Comparison of ENCODE assay signal across 8 mouse cellular contexts in genomic region chr11:83270842-83271150, GRCm38 (mm10). TPM values are rescaled to one million over a fixed set of nuclear protein-coding genes. Genes with fewer than 3 reads are reported as not detected.
DNase-seq lines count a peak whose midpoint lies in the region; ATAC-seq and TF ChIP-seq lines count a peak whose summit lies in the region.

No protein-coding gene starts in this region.

- 0% methylated on average over 6 of the region's 6 CpGs for WGBS in kidney, embryonic 14.5 days
- WGBS in embryonic facial prominence, embryonic 11.5 days, result 0% methylated on average over 6 of the region's 6 CpGs
- 1% methylated on average over 6 of the region's 6 CpGs for WGBS in intestine, embryonic 16.5 days

- no peaks in the 10 kb centered on the region for H3K36me3 ChIP-seq in kidney, embryonic 14.5 days (ENCODE audit: control insufficient read depth, insufficient read depth, low read length)
- H3K36me3 ChIP-seq in embryonic facial prominence, embryonic 11.5 days (replicated peaks; ENCODE audit: control insufficient read depth, insufficient read depth, low read depth, low read length), result no peaks in the 10 kb centered on the region
- no peaks in the 10 kb centered on the region for H3K36me3 ChIP-seq in intestine, embryonic 16.5 days (ENCODE audit: control insufficient read depth, insufficient read depth, low read length)
- no peaks in the 10 kb centered on the region for H3K36me3 ChIP-seq in myocyte (ENCODE audit: control insufficient read depth, insufficient read depth)

- no peak for TF ChIP-seq POLR2A in myocyte (IDR thresholded peaks at IDR 0.05; ENCODE audit: insufficient read length, low read depth)

- peak overlapping the region; percentile 39 for H3K4me2 ChIP-seq in kidney, embryonic 14.5 days (replicated peaks; ENCODE audit: low read depth, low read length)
- H3K4me2 ChIP-seq in embryonic facial prominence, embryonic 11.5 days (ENCODE audit: low read depth, low read length), result peak overlapping the region; percentile 47
- H3K4me2 ChIP-seq in intestine, embryonic 16.5 days (ENCODE audit: low read depth, low read length), result peak overlapping the region; percentile 65
- H3K4me2 ChIP-seq in myocyte (ENCODE audit: low read depth), result peak overlapping the region; percentile 99

- H3K4me1 ChIP-seq in kidney, embryonic 14.5 days (ENCODE audit: control insufficient read depth, insufficient read depth, low read length), result no peaks in the 10 kb centered on the region
- H3K4me1 ChIP-seq in embryonic facial prominence, embryonic 11.5 days (ENCODE audit: control insufficient read depth, insufficient read depth, low read length), result no peaks in the 10 kb centered on the region
- no peaks in the 10 kb centered on the region; the same call in 1 of the 2 replicates for H3K4me1 ChIP-seq in intestine, embryonic 16.5 days (ENCODE audit: control insufficient read depth, insufficient read depth, low read length)

- peak overlapping the region; percentile 41 for H3K4me3 ChIP-seq in kidney, embryonic 14.5 days (ENCODE audit: low read length)
- H3K4me3 ChIP-seq in embryonic facial prominence, embryonic 11.5 days (ENCODE audit: low read depth, low read length), result peak overlapping the region; percentile 24
- peak overlapping the region; percentile 61 for H3K4me3 ChIP-seq in intestine, embryonic 16.5 days (ENCODE audit: low read length)
- peak overlapping the region; percentile 29 for H3K4me3 ChIP-seq in myocyte

- peak; percentile 54 for ATAC-seq in kidney, embryonic 14.5 days (ENCODE audit: low FRiP score, low TSS enrichment)
- no peak; the same call in 1 of the 2 replicates for ATAC-seq in embryonic facial prominence, embryonic 11.5 days (replicated peaks; ENCODE audit: insufficient number of reproducible peaks, low FRiP score, low TSS enrichment, low read depth)
- peak; percentile 58 for ATAC-seq in intestine, embryonic 16.5 days

- DNase-seq in kidney, postnatal 14 days, result no peak
- no peak for DNase-seq in embryonic facial prominence, embryonic 11.5 days (ENCODE audit: low spot score)
- DNase-seq in spleen, adult 18-20 months, result no peak
- no peak for DNase-seq in Muller cell, postnatal 12 days (ENCODE audit: inconsistent ontology term)
- no peak for DNase-seq in yolk sac, embryonic 10.5 days (ENCODE audit: low spot score)

- H3K27me3 ChIP-seq in kidney, embryonic 14.5 days (ENCODE audit: control insufficient read depth, insufficient read depth, low read length), result no peaks in the 10 kb centered on the region
- no peaks in the 10 kb centered on the region; the same call in 1 of the 2 replicates for H3K27me3 ChIP-seq in embryonic facial prominence, embryonic 11.5 days (ENCODE audit: control insufficient read depth, insufficient read depth, low read length)
- no peaks in the 10 kb centered on the region for H3K27me3 ChIP-seq in intestine, embryonic 16.5 days (replicated peaks; ENCODE audit: control insufficient read depth, insufficient read depth, low read length)
- H3K27me3 ChIP-seq in myocyte (ENCODE audit: control insufficient read depth, insufficient read depth, insufficient read length), result peaks cover 8% of the 10 kb centered on the region

- no peak overlapping the region for H3ac ChIP-seq in myocyte (ENCODE audit: control insufficient read depth, insufficient read length)

- H3K9ac ChIP-seq in kidney, embryonic 14.5 days (ENCODE audit: low read depth, low read length), result peak overlapping the region; percentile 51
- peak overlapping the region; percentile 53 for H3K9ac ChIP-seq in embryonic facial prominence, embryonic 11.5 days (replicated peaks; ENCODE audit: low read length)
- H3K9ac ChIP-seq in intestine, embryonic 16.5 days (ENCODE audit: low read depth, low read length), result peak overlapping the region; percentile 71

- H3K79me2 ChIP-seq in myocyte (ENCODE audit: control insufficient read depth, insufficient read depth), result no peaks in the 10 kb centered on the region

- peak overlapping the region; percentile 90; the same call in 1 of the 2 replicates for H3K27ac ChIP-seq in kidney, embryonic 14.5 days (ENCODE audit: low read depth, low read length)
- H3K27ac ChIP-seq in embryonic facial prominence, embryonic 11.5 days (replicated peaks; ENCODE audit: low read depth, low read length), result no peak overlapping the region
- no peak overlapping the region for H3K27ac ChIP-seq in intestine, embryonic 16.5 days (ENCODE audit: low read length)

- H3K9me3 ChIP-seq in kidney, embryonic 14.5 days (ENCODE audit: control insufficient read depth, low read length), result no peaks in the 10 kb centered on the region
- H3K9me3 ChIP-seq in embryonic facial prominence, embryonic 11.5 days (replicated peaks; ENCODE audit: control insufficient read depth, low read length), result no peaks in the 10 kb centered on the region
- H3K9me3 ChIP-seq in intestine, embryonic 16.5 days (ENCODE audit: control insufficient read depth, low read length), result no peaks in the 10 kb centered on the region

TF ChIP-seq in myocyte, 11 proteins besides CTCF, POLR2A, EP300 and RAD21:
- TF ChIP-seq TCF12 (IDR thresholded peaks at IDR 0.05; ENCODE audit: insufficient read depth, poor library complexity, severe bottlenecking), result no peak
TF ChIP-seq in myocyte: peak in this region for 0.

RNA-seq across cellular contexts. Expression of gene Slfn14, which starts 15.7 kb away (rescaled TPM):
- polyA plus RNA-seq in kidney, embryonic 14.5 days (2014; fragmentation: Nextera tagmentation; extraction: Ambion mirVana), result 0.10 and 0.18 TPM in 2 replicates
- polyA plus RNA-seq in embryonic facial prominence, embryonic 11.5 days (2014; fragmentation: Nextera tagmentation; extraction: Ambion mirVana), result 0.56 and 0.81 TPM in 2 replicates
- 0.37 and 0.73 TPM in 2 replicates for polyA plus RNA-seq in intestine, embryonic 16.5 days (2015; fragmentation: Nextera tagmentation; extraction: Ambion mirVana)
- 0.01 TPM for polyA plus RNA-seq in myocyte (2012; fragmentation: generic; extraction: Trizol)

RNA-seq across cellular contexts. Expression of gene Ap2b1, which starts 28.0 kb away (rescaled TPM):
- polyA plus RNA-seq in kidney, embryonic 14.5 days (2014; fragmentation: Nextera tagmentation; extraction: Ambion mirVana), result 35.1 and 83.8 TPM in 2 replicates
- polyA plus RNA-seq in embryonic facial prominence, embryonic 11.5 days (2014; fragmentation: Nextera tagmentation; extraction: Ambion mirVana), result 93.5 and 96.0 TPM in 2 replicates
- 46.3 and 49.1 TPM in 2 replicates for polyA plus RNA-seq in intestine, embryonic 16.5 days (2015; fragmentation: Nextera tagmentation; extraction: Ambion mirVana)
- polyA plus RNA-seq in myocyte (2012; fragmentation: generic; extraction: Trizol), result 64.7 TPM

RNA-seq across cellular contexts. Expression of gene Pex12, which starts 31.6 kb away (rescaled TPM):
- 10.7 and 13.7 TPM in 2 replicates for polyA plus RNA-seq in kidney, embryonic 14.5 days (2014; fragmentation: Nextera tagmentation; extraction: Ambion mirVana)
- polyA plus RNA-seq in embryonic facial prominence, embryonic 11.5 days (2014; fragmentation: Nextera tagmentation; extraction: Ambion mirVana), result 13.8 and 16.8 TPM in 2 replicates
- polyA plus RNA-seq in intestine, embryonic 16.5 days (2015; fragmentation: Nextera tagmentation; extraction: Ambion mirVana), result 15.3 and 16.2 TPM in 2 replicates
- 8.7 TPM for polyA plus RNA-seq in myocyte (2012; fragmentation: generic; extraction: Trizol)

Comparison
In these comparisons a context has a peak if more than half of its experiments do, and no peak if none do; other contexts are left out.
1. H3K4me2 ChIP-seq: peak in every context shown above with its lines; median percentile 99 in myocyte; 65 in intestine, embryonic 16.5 days; 47 in embryonic facial prominence, embryonic 11.5 days; 39 in kidney, embryonic 14.5 days.